Mouse (Mus musculus): ENCODE measurements at regions not wholly inside any gene's neighbourhood (a gene's known extent, or its start where the extent isn't known, plus 50 kb on each side); places are given as distances from the start of the nearest gene placed in this dataset.

DNA sequence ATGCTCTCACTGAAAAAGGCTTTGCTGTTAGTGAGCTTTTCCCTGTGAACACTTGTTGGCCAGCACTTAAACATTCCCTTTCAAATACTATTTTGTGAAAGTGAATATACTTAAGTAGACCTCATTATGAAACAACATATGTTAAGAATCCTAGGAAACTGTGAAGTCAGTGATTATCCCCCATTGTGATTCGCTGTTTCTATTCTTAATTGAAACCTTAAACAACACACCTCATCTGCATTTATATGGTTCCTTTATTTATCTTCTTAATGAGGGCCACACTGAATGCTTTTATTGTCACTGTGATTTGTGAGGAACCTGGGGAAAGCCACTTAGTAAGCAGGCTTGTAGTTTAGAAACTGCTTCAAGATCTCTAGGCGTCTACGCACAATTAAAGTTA is 58.5 kb upstream of the Tram1l1 start:
- no peaks in the 10 kb centered on the region for H3K4me1 ChIP-seq
- no peaks in the 10 kb centered on the region for H3K9me3 ChIP-seq (replicated peaks)
- no peak overlapping the region for H3K4me3 ChIP-seq
- 40% methylated on average over 3 of the region's 3 CpGs for WGBS
- DNase-seq (ENCODE audit: low spot score): no peak
- H3K27me3 ChIP-seq (ENCODE audit: low read depth, poor library complexity, severe bottlenecking): no peaks in the 10 kb centered on the region
- H3K36me3 ChIP-seq: no peaks in the 10 kb centered on the region
- no peak overlapping the region for H3K27ac ChIP-seq

DNA sequence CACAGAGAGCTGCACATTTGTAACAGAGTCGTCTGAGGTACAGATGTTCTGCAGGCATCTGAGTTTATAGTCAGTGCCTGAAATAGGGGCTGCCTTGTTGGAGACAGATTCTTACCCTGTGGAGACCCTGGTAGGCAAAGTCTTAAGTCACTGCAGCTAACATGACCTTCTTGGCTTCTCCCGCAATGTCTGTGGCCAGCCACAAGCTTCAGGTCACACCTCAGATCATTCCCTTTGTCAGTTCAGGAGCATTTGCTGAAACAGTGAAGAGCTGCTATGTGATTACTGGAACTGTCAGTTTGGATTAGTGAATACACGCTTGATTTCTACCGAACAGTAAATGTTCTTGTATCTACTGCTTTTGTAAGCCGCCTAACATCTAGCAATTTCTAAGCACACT is 53.8 kb upstream of the Tram1l1 start:
- no peaks in the 10 kb centered on the region for H3K27me3 ChIP-seq (ENCODE audit: low read depth, poor library complexity, severe bottlenecking)
- 80% methylated on average over 5 of the region's 5 CpGs for WGBS

DNA sequence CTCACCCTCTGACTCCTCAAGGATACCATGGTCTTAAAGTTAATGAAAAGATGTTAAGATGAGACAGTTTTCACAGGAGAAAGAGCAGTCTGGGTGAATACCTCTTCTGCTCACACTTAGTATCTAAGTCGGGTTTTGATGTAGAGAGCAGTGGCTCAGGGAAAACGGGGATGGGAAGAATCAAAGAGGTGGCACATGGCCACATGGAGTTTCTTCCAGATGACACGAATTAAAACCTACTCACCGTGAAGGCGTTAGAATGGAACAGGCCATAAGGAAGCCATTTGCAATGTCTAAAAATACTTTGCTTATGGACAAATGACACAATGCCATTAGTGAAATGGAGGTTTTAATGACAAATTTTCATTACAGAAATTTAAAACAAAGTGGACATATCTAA is 50.1 kb upstream of the Tram1l1 start:
- no peaks in the 10 kb centered on the region for H3K36me3 ChIP-seq
- 0 out of 2 replicates have a peak, but pooled peaks cover 3% of the 10 kb centered on the region for H3K4me1 ChIP-seq
- no peaks in the 10 kb centered on the region for H3K9me3 ChIP-seq (replicated peaks)
- no peaks in the 10 kb centered on the region for H3K27me3 ChIP-seq (ENCODE audit: low read depth, poor library complexity, severe bottlenecking)
- H3K27ac ChIP-seq: no peak overlapping the region
- 40% methylated on average over 5 of the region's 5 CpGs for WGBS
- no peak overlapping the region for H3K4me3 ChIP-seq
- no peak for DNase-seq (ENCODE audit: low spot score)

More for the DNA sequence above, 53.8 kb upstream of the Tram1l1 start:
- H3K27ac ChIP-seq: no peak overlapping the region
- no peak for DNase-seq (ENCODE audit: low spot score)
- H3K36me3 ChIP-seq: no peaks in the 10 kb centered on the region
- no peak overlapping the region for H3K4me3 ChIP-seq
- 0 out of 2 replicates have a peak, but pooled peaks cover 3% of the 10 kb centered on the region for H3K4me1 ChIP-seq
- no peaks in the 10 kb centered on the region for H3K9me3 ChIP-seq (replicated peaks)
